ENCODE assay signal across 17 mouse cellular contexts in the genomic region with DNA sequence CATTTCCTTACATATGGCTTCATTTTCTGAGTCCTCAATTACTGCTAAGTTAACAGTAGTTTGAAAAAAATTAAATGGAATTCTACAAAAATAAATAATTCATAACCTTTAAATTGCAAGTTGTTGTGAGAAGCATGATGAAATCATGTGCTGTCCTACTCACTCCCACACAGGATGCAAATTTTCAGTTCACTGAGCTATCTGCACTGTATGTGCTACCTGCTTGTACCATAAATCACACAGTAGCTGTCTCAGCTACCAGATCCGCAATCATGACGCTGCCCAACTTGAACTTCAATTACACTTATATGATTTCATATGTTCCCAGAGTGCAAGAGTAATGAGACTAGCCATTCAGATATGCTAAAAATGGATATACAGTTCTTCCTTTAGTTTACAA.
"Had no signal": no experiment of that assay in that cellular context is flagged by ENCODE, and none has a peak within 500 bp of the region (broad histone marks: within the 10 kb centered on the region; RNA-seq: fewer than 3 reads in every experiment).

No protein-coding gene starts in this region.

- DNase-seq: gastrocnemius, adult 2 months; gastrocnemius, postnatal 10 days; gastrocnemius, postnatal 25 days; heart, adult 18-20 months; heart, postnatal 10 days; heart, postnatal 4 days; kidney, adult 11 months; kidney, adult 2 months; kidney, adult 9 months; kidney, postnatal 14 days; kidney, postnatal 36 days; layer of hippocampus, adult 9-11 months; layer of hippocampus, postnatal 36 days; left cerebral cortex, postnatal 4 days had no signal

- ATAC-seq: hindbrain, postnatal 0 days; intestine, embryonic 16.5 days; liver, embryonic 12.5 days had no signal
